Mouse (Mus musculus): Measurements from ENCODE around the gene Mllt1.

Gene Mllt1

DNA sequence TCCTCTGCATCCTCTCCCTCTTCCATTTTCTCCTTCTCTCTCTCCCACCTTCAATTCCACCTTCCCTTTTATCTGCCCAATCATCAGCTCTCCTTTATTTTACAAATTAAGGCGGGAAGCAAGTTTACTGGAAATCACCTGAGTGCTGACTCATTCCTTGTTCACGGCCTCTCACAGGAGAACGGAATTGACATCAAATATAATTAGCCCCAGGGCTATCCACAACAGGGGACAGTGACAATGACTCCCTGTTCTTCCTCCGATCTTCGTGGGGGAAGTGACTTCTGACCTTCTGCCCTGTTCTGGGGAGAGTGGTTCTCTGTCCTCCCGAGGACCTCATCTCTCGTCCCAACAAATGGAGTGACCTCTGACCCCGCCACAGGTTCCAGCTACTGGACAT is 58.2 kb downstream of the Mllt1 start:
- DNase-seq = no peak

DNA sequence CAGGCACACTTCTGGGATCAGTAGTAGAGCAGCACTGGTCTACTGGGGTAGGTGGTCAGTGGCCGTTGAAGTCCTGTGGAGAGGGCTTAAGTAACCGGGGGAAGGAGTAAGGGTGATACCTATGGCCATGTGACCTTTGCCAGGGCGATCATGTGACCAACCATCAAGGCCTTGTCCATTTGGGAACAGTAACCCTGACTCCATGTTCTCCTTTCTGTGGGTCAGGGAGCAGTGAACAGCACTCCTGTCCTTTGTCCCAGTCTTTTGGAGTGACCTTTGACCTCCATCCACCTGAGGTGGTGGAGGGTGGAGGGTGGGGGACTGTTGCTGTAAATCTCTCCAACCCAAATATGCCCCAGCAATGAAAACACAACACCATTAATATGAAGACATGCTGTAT is 58.8 kb downstream of the Mllt1 start:
- no peak for DNase-seq

DNA sequence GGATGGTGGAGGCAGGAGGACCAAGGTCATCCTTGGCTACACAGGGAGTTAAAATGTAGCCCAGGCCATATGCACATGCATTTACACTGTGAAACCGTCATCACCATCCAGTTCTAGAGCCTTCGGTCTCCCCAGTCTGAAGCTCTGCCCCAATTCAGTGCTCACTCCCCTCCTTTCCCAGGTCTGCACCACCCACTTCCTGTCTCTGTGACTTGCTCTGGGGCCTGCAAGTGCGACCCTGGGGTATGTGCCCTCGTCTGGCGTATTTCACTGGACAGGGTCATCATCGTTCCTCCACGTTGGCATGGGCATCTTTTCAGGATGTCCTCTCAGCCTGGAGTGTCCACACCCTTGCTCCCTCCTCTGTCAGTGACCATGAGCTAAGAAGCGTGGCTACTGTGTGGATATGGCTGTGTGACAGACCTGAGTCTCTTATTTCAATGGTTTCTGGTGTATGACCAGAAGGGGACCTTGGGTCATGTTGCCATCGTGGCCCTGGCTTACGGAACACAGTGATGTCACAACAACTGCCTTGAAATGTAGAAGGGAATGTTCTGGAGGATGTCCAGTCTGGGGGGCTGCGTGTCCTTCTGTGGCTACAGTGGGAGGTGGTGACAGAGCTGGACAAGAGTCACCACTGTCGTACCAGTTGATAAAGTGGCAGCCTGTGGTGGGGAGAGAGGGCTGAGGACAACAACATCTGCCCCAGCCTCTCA is 60.1 kb downstream of the Mllt1 start, which contains the start of gene 1700061G19Rik:
TSS of gene 1700061G19Rik (plus strand) at position 542 of the 716 bp plus-strand sequence.
- DNase-seq = no peak

DNA sequence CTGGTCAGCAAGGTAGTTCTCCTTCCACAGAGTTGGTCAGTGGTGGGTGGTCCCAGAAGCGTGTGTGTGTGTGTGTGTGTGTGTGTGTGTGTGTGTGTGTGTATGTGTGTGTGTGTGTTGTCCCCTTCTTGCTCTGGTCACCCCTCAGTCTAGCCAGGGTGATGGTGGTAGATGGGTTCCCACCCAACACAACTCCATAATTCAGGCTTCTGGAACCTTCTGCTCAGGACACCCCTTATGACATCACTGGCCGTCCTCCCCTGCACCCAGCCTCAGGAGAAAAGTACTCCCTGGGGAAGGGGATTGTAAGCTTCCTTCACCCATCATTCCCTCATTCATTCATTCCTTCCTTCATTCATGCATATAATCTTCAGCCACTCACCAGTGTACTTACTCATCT is 61.0 kb downstream of the Mllt1 start, which contains the start of gene Acsbg2:
TSS of gene Acsbg2 (minus strand) at position 211 of the 400 bp plus-strand sequence.
- no peak for DNase-seq

DNA sequence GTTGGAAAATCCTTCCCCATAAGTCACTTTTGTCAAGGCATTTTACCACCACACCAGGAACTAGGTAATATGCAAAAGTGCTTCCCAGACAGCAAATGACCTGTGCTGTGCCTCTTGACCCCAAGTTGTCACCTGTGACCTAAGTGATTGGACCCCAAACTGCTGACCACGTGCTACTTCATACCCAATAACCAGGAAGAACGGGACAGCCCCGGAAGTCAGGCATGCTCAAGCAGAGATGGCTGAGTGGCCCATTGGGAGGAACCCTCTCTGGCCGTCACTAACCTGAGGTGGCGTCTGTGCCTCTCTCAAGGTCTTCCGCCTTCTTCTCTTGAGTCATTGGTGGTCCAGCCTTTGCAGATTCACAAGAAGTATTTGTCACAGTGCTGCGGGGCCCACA is 62.7 kb downstream of the Mllt1 start:
- DNase-seq = no peak

DNA sequence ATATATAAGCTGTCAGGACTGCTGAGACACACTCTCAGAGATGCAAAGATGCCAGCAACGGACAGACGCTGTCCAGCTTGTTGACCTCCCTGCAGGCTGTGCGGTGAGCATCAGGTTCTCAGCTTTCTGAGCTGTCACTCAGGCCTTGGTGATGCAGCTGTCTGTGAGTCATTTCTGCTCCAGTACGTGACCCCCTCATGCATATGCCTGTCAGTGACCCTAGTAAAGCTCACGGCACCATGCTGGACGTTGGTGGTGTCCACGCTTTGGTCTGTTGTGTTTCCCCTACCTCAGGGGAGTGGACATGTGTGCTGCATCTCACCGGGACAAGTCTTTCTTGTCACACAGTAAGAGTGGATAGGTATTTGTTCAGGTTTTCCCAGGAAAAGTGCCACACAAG is 63.4 kb downstream of the Mllt1 start:
- no peak for DNase-seq

DNA sequence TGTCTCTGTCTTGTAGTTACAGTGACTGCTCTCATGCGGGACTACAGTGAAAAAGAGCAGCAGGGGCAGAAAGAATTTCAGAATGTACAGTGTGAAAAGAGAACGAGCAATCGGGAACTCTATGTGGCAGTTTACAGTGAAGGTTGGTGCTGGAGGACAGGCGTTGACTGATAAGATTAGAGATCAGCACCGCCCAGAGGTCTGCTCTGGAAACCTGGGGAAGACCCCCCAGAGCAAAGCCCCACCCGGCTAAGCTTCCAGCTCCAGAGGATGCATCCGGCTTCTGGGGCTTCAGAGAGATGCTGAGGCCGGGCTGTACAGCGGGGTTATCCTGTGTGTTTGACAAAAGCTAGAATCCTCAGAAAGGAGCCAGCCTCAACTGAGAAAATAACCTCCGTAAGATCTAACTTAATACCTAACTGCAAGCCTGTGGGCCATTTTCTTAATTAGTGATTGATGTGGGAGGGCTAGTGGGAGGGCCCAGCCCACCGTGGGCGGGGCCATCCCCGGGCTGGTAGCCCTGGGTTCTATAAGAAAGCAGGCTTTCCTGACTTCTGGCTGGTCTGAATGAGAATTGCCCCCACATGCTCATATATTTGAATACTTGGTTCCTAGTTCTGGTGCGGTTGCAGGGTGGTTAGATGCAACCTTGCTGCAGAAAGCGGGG is 64.8 kb downstream of the Mllt1 start:
- DNase-seq = no peak

DNA sequence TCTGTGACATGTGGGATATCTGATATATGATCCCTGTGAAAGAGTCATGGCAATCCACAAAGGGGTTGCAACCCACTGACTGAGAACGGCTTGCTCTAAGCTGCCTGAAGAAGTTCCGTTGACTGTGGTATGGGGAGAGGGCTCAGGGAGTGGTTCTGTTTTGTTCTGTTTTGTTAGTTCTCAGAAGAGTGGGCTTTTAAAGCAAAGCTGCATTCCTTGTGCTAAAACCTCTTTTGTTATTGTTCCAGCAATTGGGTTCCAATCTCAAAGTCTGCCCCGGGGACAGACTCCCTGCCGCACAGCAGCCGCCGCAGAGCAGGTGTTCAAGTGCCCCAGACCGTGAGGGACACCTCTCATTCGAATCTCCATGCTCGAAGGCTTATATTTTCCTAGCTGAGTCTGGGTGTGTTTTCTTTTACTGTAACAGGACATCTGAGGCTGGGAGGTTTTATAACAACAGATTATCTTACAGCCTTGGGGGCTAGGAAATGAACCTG is 65.7 kb downstream of the Mllt1 start:
- DNase-seq = no peak

DNA sequence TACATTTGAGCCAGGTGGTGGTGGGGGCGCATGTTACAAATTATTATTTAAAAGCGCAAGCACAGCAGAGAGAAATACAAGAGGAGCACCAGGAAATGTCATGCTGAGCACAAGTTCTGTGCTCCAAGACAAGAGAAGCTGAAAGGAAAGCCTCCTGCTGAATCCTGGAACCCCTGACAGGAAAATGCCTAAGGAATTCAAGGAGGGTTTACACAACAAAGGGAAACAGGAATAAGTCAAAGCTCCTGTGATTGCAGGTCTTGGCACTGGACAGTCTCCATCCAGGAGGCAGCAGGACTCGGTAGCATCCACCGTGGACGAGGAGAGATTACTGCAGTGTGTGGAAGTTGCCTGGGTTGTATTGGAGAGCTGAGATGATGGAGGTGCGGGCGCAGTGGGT is 69.1 kb downstream of the Mllt1 start:
- no peak for DNase-seq

DNA sequence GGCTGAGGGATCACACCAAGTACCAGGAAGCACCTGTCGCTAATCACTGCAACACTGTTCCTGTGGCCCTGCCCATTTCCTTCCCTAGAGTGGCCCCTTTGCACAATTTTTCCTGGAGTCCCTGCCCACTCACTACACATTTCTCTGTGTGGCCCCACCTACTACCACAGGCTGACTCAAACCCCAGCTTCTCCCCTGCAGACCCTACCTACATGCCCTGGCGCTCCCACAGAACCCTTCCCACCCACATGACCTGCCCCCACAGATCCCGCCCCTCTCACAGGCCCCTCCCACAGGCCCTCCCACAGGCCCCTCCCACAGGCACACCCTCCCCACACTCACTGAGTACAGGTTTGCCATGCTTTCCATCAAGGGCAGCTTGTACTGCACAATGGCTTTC is 74.0 kb downstream of the Mllt1 start:
- DNase-seq = no peak

DNA sequence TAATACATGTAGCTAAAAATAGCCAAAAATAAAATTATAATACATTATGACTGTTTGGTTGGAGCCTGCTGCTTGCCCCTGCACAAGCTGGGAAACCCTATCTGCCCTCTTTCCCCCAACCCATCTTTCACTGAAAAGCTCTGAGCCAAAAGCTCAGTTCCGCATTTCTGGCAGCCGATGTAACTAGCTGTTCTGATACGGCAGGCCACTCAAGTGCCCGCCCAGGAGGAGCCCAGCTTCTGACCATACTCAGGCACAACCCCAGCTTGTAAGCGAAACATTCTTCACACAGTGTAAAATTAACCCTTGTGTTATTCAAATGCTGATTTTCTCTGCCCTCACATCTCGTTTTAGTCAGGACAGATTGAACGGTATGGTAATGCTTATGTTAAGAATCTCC is 76.3 kb downstream of the Mllt1 start:
- DNase-seq = no peak

DNA sequence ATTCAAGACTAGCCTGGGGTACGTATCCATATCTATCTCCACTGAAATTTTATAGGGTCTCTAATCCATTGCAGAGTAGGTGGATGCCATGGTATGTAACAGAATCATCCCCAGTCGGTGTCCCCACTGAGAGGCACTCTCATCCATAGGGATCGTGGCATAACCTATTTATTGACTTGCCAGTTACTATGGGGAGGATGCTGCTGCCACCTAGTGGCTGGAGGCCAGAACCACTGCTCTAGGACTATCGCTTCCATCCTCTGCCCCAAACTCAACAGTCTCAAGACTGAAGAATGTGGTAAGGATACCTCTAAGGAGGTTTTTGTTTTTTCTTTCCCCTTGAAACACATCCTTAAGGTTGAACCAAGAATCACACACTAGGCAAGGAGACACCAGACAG is 77.0 kb downstream of the Mllt1 start:
- peak; percentile 36 for DNase-seq

DNA sequence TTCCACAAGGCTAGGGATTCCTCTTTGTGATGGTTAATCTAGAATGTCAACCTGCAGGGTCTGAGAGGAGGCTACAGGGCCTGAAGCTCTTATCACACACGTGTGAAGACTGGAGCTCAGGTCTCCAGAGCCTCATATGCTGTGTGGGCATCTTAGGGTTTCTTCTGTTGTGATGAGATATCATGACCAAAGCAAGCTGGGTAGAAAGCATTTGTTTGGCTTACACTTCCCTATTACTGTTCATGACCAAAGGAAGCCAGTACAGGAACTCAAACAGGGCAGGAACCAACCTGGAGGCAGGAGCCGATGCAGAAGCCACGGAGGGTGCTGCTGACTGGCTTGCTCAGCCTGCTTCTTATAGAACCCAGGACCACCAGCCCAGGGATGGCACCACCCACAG is 79.8 kb downstream of the Mllt1 start:
- DNase-seq = no peak

DNA sequence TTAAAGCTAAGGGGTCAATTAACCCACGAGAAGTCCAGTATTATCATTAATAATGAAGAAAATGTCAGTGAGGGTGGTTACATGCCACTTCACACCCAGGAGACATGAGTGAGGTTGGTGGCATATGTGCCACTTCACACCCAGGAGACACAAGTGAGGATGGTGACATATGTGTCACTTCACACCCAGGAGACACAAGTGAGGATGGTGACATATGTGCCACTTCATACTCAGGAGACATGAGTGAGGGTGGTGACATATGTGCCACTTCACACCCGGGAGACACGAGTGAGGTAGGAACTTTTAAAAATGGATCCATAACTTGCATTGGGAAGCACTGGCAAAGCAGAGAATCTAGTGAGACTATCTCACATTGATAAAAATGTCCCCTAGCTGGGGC is 84.0 kb downstream of the Mllt1 start:
- DNase-seq = no peak

DNA sequence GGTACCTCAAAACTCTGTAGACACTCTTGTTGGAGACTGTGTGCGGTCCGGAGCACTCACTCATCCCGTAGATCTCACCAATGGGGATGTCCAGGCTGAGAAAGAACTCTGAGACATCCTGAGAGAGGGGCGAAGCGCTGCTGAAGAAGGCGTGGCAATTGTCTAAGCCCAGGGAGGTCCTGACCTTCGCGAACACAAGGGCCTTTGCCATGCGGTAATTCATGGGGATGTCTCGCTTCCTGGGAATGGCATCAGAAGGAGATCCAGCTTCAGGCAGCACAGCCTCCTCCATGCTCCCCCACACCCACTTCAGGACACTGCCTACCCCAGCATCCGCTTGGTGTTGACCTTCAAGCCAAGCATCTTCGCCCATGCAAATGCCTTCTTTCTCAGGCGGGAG is 85.5 kb downstream of the Mllt1 start:
- no peak for DNase-seq

DNA sequence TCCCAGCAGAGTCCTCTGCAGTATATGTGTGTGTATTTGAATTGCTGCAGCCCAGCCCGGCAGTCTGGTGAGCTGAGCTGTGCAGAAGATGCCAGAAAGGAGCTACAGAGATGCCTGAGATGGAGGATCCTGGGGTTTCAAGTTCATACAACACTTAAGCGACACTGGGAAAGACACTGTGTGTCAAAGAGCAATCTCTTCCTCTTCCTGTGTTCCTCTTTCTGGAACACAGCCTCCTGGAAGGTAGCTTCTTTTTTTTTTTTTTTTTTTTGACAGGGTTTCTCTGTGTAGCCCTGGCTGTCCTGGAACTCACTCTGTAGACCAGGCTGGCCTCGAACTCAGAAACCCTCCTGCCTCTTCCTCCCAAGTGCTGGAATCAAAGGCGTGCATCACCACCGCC is 86.4 kb downstream of the Mllt1 start:
- no peak for DNase-seq

DNA sequence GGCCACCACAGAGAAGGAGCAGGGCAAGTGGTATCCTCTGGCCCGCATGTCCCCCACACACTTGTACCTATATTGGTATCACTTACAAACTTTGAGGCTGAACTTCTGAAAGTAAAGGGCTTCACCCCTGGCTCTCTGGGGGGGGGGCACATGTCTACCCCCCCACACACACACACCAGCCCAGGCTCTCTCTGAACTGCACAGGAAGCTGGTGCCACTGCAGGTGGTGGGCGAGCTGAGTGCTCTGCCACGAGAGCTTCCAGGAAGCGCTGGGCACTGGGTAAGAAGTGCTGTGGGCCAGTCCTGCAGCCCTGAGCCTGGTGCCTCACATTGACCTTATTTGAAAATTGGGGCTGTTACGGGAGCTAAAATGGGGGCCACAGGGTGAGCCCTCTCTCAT is 91.5 kb downstream of the Mllt1 start:
- no peak for DNase-seq

Data from cerebellum, adult 8-10 months (tissue).